Mouse (Mus musculus) erythroblast, embryonic 14.5 days (primary cell): ENCODE results near the gene Il4.

Experiments
- GATA1 ChIP-seq: IDR thresholded peaks from 2 replicates; pipeline ENCODE4 v1.6.1; 2012; ENCODE audit warnings: low read length, inconsistent platforms, mixed read lengths
- TAL1 ChIP-seq: IDR thresholded peaks from 3 replicates; pipeline ENCODE4 v1.6.1; 2012; ENCODE audit warnings: low read length, inconsistent platforms, mixed read lengths

GRCm38 (mm10) chr11:53604983-53605382 lies 13.5 kb downstream of the Il4 start:
- no peak for TF ChIP-seq GATA1
- TF ChIP-seq TAL1, result no peak
